In the genomic region with DNA sequence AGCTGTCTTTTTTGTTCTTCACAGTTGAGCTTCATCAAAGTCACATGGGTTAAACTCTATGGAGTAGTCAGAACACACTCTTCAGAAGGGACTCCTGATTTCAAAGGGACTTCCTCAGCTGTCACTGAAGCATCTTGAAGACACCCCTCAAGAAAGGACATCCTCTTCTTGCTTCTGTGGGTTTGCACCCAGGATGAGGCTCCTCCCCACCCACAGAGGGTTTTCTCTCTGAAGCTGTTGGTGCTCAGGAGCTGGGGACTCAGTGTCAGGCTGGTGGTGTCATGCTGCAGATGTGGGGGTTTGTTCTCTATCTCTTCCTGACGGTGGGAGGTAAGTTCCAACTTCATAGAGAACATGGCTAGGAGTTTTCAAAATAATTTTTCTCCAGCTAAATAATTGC, we compare ENCODE assay signal across 34 mouse cellular contexts. TPM values are rescaled to one million over a fixed set of nuclear protein-coding genes. Genes with fewer than 3 reads are reported as not detected.
DNase-seq lines count a peak whose midpoint lies in the region; ATAC-seq lines count a peak whose summit lies in the region.
"Had no signal": no experiment of that assay in that cellular context is flagged by ENCODE, and none has a peak within 500 bp of the region (broad histone marks: within the 10 kb centered on the region; RNA-seq: fewer than 3 reads in every experiment).

No protein-coding gene starts in this region.

- H3K36me3 ChIP-seq in heart, embryonic 16.5 days (ENCODE audit: control insufficient read depth, insufficient read depth) = no peaks in the 10 kb centered on the region
- no peaks in the 10 kb centered on the region for H3K36me3 ChIP-seq in heart, embryonic 12.5 days
- no peaks in the 10 kb centered on the region for H3K36me3 ChIP-seq in forebrain, embryonic 15.5 days
- H3K36me3 ChIP-seq: embryonic facial prominence, embryonic 13.5 days; G1E; liver, embryonic 12.5 days; midbrain, embryonic 13.5 days had no signal

- H3K4me2 ChIP-seq in heart, embryonic 16.5 days (ENCODE audit: low read depth, low read length) = no peak overlapping the region
- H3K4me2 ChIP-seq in heart, embryonic 12.5 days = no peak overlapping the region
- no peak overlapping the region for H3K4me2 ChIP-seq in forebrain, embryonic 15.5 days (replicated peaks)
- H3K4me2 ChIP-seq: embryonic facial prominence, embryonic 13.5 days; heart, embryonic 11.5 days; hindbrain, embryonic 14.5 days; liver, embryonic 12.5 days; midbrain, embryonic 13.5 days had no signal

- H3K4me3 ChIP-seq in heart, embryonic 16.5 days (ENCODE audit: low read length) = no peak overlapping the region
- H3K4me3 ChIP-seq in heart, embryonic 12.5 days = no peak overlapping the region
- H3K4me3 ChIP-seq in forebrain, embryonic 15.5 days = no peak overlapping the region
- H3K4me3 ChIP-seq: embryonic facial prominence, embryonic 13.5 days; erythroblast, embryonic 14.5 days; left cerebral cortex, adult 2 months; liver, embryonic 12.5 days; midbrain, embryonic 13.5 days had no signal

- H3K27ac ChIP-seq in heart, embryonic 16.5 days (ENCODE audit: low read length) = no peak overlapping the region
- no peak overlapping the region for H3K27ac ChIP-seq in heart, embryonic 12.5 days (ENCODE audit: poor library complexity, severe bottlenecking)
- H3K27ac ChIP-seq in forebrain, embryonic 15.5 days (replicated peaks) = no peak overlapping the region
- H3K27ac ChIP-seq: embryonic facial prominence, embryonic 13.5 days; hindbrain, embryonic 14.5 days; left cerebral cortex, adult 2 months; liver, embryonic 12.5 days; macrophage; midbrain, embryonic 13.5 days; stomach, postnatal 0 days had no signal

- peak; percentile 66 for DNase-seq in T-cell, adult 2 months (ENCODE audit: low spot score)
- peak; percentile 92 for DNase-seq in thymus, postnatal 0 days (ENCODE audit: low spot score)
- DNase-seq in thymus, postnatal 4 days = peak; percentile 68
- DNase-seq in frontal cortex, adult 2 months (ENCODE audit: extremely low spot score in 1 of 2, low spot score in 1 of 2) = no peak
- DNase-seq: adrenal gland, postnatal 10 days; cerebellum, adult 8-10 months; cerebellum, postnatal 36 days; gastrocnemius, postnatal 36 days; heart, adult 18-20 months; heart, postnatal 10 days; kidney, adult 11 months; kidney, postnatal 14 days; layer of hippocampus, adult 9-11 months; left cerebral cortex, postnatal 4 days; liver, postnatal 0 days had no signal

- H3K4me1 ChIP-seq in heart, embryonic 16.5 days (ENCODE audit: control insufficient read depth, insufficient read depth, low read length) = no peaks in the 10 kb centered on the region
- no peaks in the 10 kb centered on the region for H3K4me1 ChIP-seq in heart, embryonic 12.5 days (replicated peaks)
- no peaks in the 10 kb centered on the region for H3K4me1 ChIP-seq in forebrain, embryonic 15.5 days
- H3K4me1 ChIP-seq: embryonic facial prominence, embryonic 13.5 days; liver, embryonic 12.5 days; midbrain, embryonic 13.5 days had no signal

- no peak overlapping the region for H3K9ac ChIP-seq in heart, embryonic 16.5 days (ENCODE audit: low read length)
- no peak overlapping the region for H3K9ac ChIP-seq in heart, embryonic 12.5 days
- H3K9ac ChIP-seq in forebrain, embryonic 15.5 days (replicated peaks) = no peak overlapping the region
- H3K9ac ChIP-seq: embryonic facial prominence, embryonic 13.5 days; hindbrain, embryonic 14.5 days; liver, embryonic 12.5 days; liver, postnatal 0 days; midbrain, embryonic 13.5 days had no signal

- H3K9me3 ChIP-seq in heart, embryonic 16.5 days (replicated peaks; ENCODE audit: control insufficient read depth, low read length) = no peaks in the 10 kb centered on the region
- H3K9me3 ChIP-seq in heart, embryonic 12.5 days (replicated peaks) = 0 out of 2 replicates have a peak, but pooled peaks cover 2% of the 10 kb centered on the region
- no peaks in the 10 kb centered on the region for H3K9me3 ChIP-seq in forebrain, embryonic 15.5 days
- H3K9me3 ChIP-seq: embryonic facial prominence, embryonic 13.5 days; G1E; liver, embryonic 12.5 days; midbrain, embryonic 13.5 days had no signal

- 72% methylated on average over 1 of the region's 1 CpGs for WGBS in heart, embryonic 16.5 days
- 83% methylated on average over 1 of the region's 1 CpGs for WGBS in heart, embryonic 12.5 days
- WGBS in forebrain, embryonic 15.5 days = 85% methylated on average over 1 of the region's 1 CpGs

- no peaks in the 10 kb centered on the region for H3K27me3 ChIP-seq in heart, embryonic 16.5 days (ENCODE audit: control insufficient read depth, insufficient read depth, low read length)
- H3K27me3 ChIP-seq in heart, embryonic 12.5 days (replicated peaks) = no peaks in the 10 kb centered on the region
- H3K27me3 ChIP-seq in forebrain, embryonic 15.5 days = no peaks in the 10 kb centered on the region
- H3K27me3 ChIP-seq: embryonic facial prominence, embryonic 13.5 days; liver, embryonic 12.5 days; midbrain, embryonic 13.5 days had no signal

- peak; percentile 41; the same call in 1 of the 2 replicates for ATAC-seq in heart, embryonic 16.5 days (replicated peaks; ENCODE audit: extremely low read depth, insufficient read depth, low FRiP score)
- ATAC-seq in heart, embryonic 12.5 days (ENCODE audit: insufficient number of reproducible peaks, low FRiP score) = no peak
- no peak for ATAC-seq in forebrain, embryonic 15.5 days (replicated peaks)
- ATAC-seq: inflammation-experienced regulatory T-cells, adult 6 months; liver, embryonic 12.5 days; liver, postnatal 0 days; midbrain, embryonic 13.5 days had no signal

RNA-seq across cellular contexts. Expression of a gene that starts 13.5 kb away (rescaled TPM):
- polyA plus RNA-seq in heart, embryonic 16.5 days (2015; fragmentation: Nextera tagmentation; extraction: Ambion mirVana) = not detected in 2 replicates
- polyA plus RNA-seq in heart, embryonic 12.5 days (2016; fragmentation: Nextera tagmentation; extraction: Ambion mirVana) = not detected in 2 replicates
- not detected in 2 replicates for polyA plus RNA-seq in thymus, postnatal 0 days (2015; fragmentation: Nextera tagmentation; extraction: Ambion mirVana)
- not detected in 2 replicates for polyA plus RNA-seq in frontal cortex, adult 2 months (2012; rRNA removed)
- polyA plus RNA-seq in forebrain, embryonic 15.5 days (2015; fragmentation: Nextera tagmentation; extraction: Ambion mirVana) = not detected in 2 replicates
- polyA plus RNA-seq: embryonic facial prominence, embryonic 13.5 days; erythroblast, embryonic 14.5 days; forebrain, embryonic 11.5 days; G1E; heart, embryonic 11.5 days; hindbrain, embryonic 14.5 days; kidney, embryonic 14.5 days; limb, embryonic 14.5 days; liver, embryonic 12.5 days; liver, postnatal 0 days; lung, embryonic 16.5 days; macrophage; midbrain, embryonic 13.5 days; neural tube, embryonic 14.5 days had no signal

RNA-seq across cellular contexts. Expression of a gene that starts 15.1 kb away (rescaled TPM):
- polyA plus RNA-seq in heart, embryonic 16.5 days (2015; fragmentation: Nextera tagmentation; extraction: Ambion mirVana) = not detected in 2 replicates
- not detected in 2 replicates for polyA plus RNA-seq in heart, embryonic 12.5 days (2016; fragmentation: Nextera tagmentation; extraction: Ambion mirVana)
- polyA plus RNA-seq in thymus, postnatal 0 days (2015; fragmentation: Nextera tagmentation; extraction: Ambion mirVana) = 0.13 TPM in 1 of 2 replicates, not detected in the other
- not detected in 2 replicates for polyA plus RNA-seq in frontal cortex, adult 2 months (2012; rRNA removed)
- not detected in 2 replicates for polyA plus RNA-seq in forebrain, embryonic 15.5 days (2015; fragmentation: Nextera tagmentation; extraction: Ambion mirVana)
- polyA plus RNA-seq: embryonic facial prominence, embryonic 13.5 days; erythroblast, embryonic 14.5 days; forebrain, embryonic 11.5 days; G1E; heart, embryonic 11.5 days; hindbrain, embryonic 14.5 days; inflammation-experienced regulatory T-cells, adult 6 months; kidney, embryonic 14.5 days; limb, embryonic 14.5 days; liver, embryonic 12.5 days; liver, postnatal 0 days; lung, embryonic 16.5 days; macrophage; midbrain, embryonic 13.5 days; neural tube, embryonic 14.5 days; stomach, postnatal 0 days had no signal

RNA-seq across cellular contexts. Expression of a gene that starts 30.5 kb away (rescaled TPM):
- not detected in 2 replicates for polyA plus RNA-seq in heart, embryonic 16.5 days (2015; fragmentation: Nextera tagmentation; extraction: Ambion mirVana)
- polyA plus RNA-seq in heart, embryonic 12.5 days (2016; fragmentation: Nextera tagmentation; extraction: Ambion mirVana) = not detected in 2 replicates
- not detected in 2 replicates for polyA plus RNA-seq in thymus, postnatal 0 days (2015; fragmentation: Nextera tagmentation; extraction: Ambion mirVana)
- polyA plus RNA-seq in frontal cortex, adult 2 months (2012; rRNA removed) = 0.11 TPM in 1 of 2 replicates, not detected in the other
- polyA plus RNA-seq in forebrain, embryonic 15.5 days (2015; fragmentation: Nextera tagmentation; extraction: Ambion mirVana) = not detected in 2 replicates
- polyA plus RNA-seq: embryonic facial prominence, embryonic 13.5 days; erythroblast, embryonic 14.5 days; forebrain, embryonic 11.5 days; G1E; heart, embryonic 11.5 days; inflammation-experienced regulatory T-cells, adult 6 months; kidney, embryonic 14.5 days; limb, embryonic 14.5 days; liver, embryonic 12.5 days; liver, postnatal 0 days; lung, embryonic 16.5 days; macrophage; midbrain, embryonic 13.5 days had no signal

RNA-seq across cellular contexts. Expression of a gene that starts 39.6 kb away (rescaled TPM):
- not detected in 2 replicates for polyA plus RNA-seq in heart, embryonic 16.5 days (2015; fragmentation: Nextera tagmentation; extraction: Ambion mirVana)
- not detected in 2 replicates for polyA plus RNA-seq in heart, embryonic 12.5 days (2016; fragmentation: Nextera tagmentation; extraction: Ambion mirVana)
- not detected in 2 replicates for polyA plus RNA-seq in thymus, postnatal 0 days (2015; fragmentation: Nextera tagmentation; extraction: Ambion mirVana)
- polyA plus RNA-seq in frontal cortex, adult 2 months (2012; rRNA removed) = 0.02 TPM in 1 of 2 replicates, not detected in the other
- polyA plus RNA-seq in forebrain, embryonic 15.5 days (2015; fragmentation: Nextera tagmentation; extraction: Ambion mirVana) = not detected in 2 replicates
- polyA plus RNA-seq: erythroblast, embryonic 14.5 days; forebrain, embryonic 11.5 days; G1E; heart, embryonic 11.5 days; hindbrain, embryonic 14.5 days; inflammation-experienced regulatory T-cells, adult 6 months; kidney, embryonic 14.5 days; liver, embryonic 12.5 days; liver, postnatal 0 days; lung, embryonic 16.5 days; macrophage; midbrain, embryonic 13.5 days; neural tube, embryonic 14.5 days; stomach, postnatal 0 days had no signal

RNA-seq across cellular contexts. Expression of a gene that starts 48.7 kb away (rescaled TPM):
- not detected in 2 replicates for polyA plus RNA-seq in heart, embryonic 16.5 days (2015; fragmentation: Nextera tagmentation; extraction: Ambion mirVana)
- polyA plus RNA-seq in heart, embryonic 12.5 days (2016; fragmentation: Nextera tagmentation; extraction: Ambion mirVana) = not detected in 2 replicates
- polyA plus RNA-seq in thymus, postnatal 0 days (2015; fragmentation: Nextera tagmentation; extraction: Ambion mirVana) = not detected in 2 replicates
- not detected in 2 replicates for polyA plus RNA-seq in frontal cortex, adult 2 months (2012; rRNA removed)
- not detected in 2 replicates for polyA plus RNA-seq in forebrain, embryonic 15.5 days (2015; fragmentation: Nextera tagmentation; extraction: Ambion mirVana)
- polyA plus RNA-seq: embryonic facial prominence, embryonic 13.5 days; erythroblast, embryonic 14.5 days; forebrain, embryonic 11.5 days; G1E; heart, embryonic 11.5 days; hindbrain, embryonic 14.5 days; inflammation-experienced regulatory T-cells, adult 6 months; kidney, embryonic 14.5 days; limb, embryonic 14.5 days; liver, embryonic 12.5 days; liver, postnatal 0 days; lung, embryonic 16.5 days; macrophage; midbrain, embryonic 13.5 days; neural tube, embryonic 14.5 days; stomach, postnatal 0 days had no signal

Comparison
In these comparisons a context has a peak if more than half of its experiments do, and no peak if none do; other contexts are left out.
1. DNase-seq: peak in T-cell, adult 2 months (single experiment), thymus, postnatal 0 days (single experiment) and thymus, postnatal 4 days (single experiment); none in frontal cortex, adult 2 months (0 of 2).